Mouse (Mus musculus) fibroblast of lung, adult 2 months (primary cell): ENCODE data around the gene Aak1.

ENCODE experiments used
- DNase-seq: peaks from one replicate; pipeline ENCODE4 v3.0.0-alpha.2; 2011; ENCODE audit warnings: low read depth

The Aak1 gene

DNA sequence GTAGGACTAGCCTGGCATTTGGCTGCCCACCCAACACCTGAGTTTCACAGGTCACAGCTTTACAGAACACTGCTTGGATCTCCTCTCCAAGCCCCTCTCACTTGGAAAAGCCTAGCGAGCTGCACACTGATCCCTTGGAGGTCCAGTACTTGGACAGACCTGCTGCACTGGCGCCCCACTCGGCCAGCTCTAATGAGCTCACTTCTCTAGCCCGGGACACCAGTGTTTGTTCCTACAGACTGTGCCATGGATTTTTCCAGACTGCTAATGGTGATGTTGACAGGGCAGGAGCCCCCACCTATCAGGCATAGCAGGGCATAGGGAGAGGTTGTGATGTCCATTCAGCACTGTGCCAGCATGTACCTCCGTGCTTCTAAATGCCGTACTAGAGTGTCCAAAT, 48.2 kb downstream of the Aak1 start:
- DNase-seq = no peak

GRCm38 (mm10) chr6:86899053-86899452, 49.7 kb downstream of the Aak1 start:
- DNase-seq = no peak

DNA sequence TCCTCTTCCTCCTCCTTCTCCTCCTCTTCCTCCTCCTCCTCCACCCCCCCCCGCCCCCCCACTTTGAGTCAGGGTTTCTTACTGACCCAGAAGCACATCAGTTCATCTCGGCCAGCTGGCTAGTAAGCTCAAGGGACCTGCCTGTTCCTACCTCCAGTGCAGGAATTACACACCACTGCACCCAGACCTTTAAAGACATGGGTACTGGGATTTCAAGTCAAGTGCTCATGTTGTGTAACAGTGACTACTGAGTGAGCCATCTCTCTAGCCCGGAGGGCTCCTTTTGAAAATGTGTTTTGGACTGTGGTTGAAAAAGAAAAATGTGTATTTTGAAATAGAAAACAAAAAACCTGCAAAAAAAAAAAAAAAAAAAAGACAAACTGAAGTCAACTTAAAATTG, 50.6 kb downstream of the Aak1 start:
- DNase-seq = no peak

DNA sequence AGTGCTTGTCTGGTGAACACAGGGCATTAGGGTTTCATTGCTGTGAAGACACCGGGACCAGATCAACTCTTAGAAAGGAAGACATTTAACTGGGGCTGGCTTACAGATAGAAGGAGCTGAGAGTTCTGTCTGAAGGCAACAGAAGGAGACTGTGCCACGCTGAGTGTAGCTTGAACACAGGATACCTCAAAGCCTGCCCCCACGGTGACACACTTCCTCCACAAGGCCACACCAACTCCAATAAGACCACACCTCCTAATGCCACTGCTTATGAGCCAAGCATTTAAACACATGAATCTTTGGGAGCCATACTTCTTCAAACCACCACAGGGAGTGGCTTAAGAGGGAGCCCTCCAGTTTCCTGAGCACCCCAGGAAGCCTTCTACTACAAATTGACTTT, 51.2 kb downstream of the Aak1 start:
- no peak for DNase-seq

DNA sequence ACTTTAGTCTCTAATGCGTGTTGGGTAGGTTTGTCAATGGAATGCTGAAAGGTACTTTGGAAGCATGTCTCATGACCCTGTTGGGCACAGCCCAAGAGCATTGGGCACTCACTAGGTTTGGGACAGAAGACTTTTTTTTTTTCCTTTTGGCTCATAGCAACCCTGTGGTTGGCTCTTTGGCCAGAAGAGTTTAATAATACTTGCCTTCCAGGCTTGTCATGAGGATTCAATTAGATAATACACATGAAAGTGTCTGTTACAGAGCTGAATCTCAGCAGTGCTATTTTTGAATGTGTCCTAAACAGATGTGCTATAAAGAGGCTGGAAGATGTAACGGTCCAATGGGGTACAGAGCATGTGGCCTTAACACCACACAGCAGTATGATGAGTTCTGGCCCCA, 56.2 kb downstream of the Aak1 start:
- peak; percentile 34 for DNase-seq

DNA sequence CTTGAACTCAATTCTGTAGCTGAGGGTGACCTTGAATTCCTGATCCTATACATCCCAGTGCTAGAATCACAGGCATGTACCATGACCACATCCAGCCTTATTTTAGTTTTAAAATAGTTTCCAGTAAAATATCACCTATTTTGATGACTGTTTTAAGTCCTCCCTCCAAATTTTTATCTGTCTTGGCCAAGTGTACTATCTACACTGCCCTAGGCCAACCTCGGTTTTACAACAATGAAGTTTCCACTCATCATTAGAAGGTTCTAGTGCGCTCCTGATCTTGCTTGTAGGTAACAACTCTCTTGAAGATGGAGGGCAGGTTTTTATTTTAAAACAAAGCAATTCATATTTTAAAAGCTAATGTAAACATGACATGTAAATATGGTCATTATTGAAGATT, 57.9 kb downstream of the Aak1 start:
- DNase-seq = no peak

DNA sequence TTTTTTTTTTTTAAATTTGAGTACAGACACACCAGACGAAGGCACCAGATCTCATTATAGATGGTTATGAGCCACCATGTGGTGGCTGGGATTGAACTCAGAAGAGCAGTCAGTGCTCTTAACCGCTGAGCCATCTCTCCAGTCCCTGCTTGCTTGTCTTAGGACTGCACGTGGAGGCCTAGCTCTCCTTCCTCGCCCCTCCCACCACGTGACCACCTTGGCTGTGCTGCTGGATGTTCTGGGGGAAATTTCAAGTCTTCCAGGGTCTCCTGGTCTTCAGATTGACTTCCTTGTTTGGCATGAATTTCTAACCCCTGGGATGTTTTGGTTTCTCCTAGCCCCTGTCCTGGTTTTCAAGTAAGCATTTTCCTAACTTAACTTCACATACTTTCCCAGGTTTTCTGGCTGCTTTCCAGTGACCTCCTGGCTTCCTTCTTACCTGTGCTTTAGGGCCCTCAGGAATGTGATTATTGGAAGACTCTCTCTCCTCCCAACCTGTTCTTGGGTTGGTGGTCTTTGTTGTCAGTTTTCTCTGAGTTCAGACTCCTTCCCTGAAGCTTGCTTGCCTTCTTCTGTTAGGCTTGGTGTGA, 59.3 kb downstream of the Aak1 start:
- DNase-seq = no peak

DNA sequence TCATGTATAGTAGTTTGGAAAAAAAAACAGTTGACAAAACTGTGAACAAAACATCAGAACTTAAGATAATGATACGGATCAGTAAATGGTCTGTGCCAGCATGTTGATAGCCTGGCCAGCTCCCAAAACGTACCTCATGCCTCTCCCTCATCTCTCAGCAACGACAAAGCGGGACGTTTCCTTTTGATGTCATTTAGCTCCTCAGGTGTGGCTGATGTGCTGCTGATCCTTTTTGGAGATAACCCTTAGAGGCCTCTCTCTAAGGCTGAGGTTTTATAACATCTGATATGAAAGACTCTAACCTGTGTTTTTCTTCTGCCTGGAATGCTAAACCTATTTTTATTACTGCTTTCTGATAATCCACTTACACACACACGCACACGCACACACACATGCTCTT, 60.6 kb downstream of the Aak1 start:
- no peak for DNase-seq

DNA sequence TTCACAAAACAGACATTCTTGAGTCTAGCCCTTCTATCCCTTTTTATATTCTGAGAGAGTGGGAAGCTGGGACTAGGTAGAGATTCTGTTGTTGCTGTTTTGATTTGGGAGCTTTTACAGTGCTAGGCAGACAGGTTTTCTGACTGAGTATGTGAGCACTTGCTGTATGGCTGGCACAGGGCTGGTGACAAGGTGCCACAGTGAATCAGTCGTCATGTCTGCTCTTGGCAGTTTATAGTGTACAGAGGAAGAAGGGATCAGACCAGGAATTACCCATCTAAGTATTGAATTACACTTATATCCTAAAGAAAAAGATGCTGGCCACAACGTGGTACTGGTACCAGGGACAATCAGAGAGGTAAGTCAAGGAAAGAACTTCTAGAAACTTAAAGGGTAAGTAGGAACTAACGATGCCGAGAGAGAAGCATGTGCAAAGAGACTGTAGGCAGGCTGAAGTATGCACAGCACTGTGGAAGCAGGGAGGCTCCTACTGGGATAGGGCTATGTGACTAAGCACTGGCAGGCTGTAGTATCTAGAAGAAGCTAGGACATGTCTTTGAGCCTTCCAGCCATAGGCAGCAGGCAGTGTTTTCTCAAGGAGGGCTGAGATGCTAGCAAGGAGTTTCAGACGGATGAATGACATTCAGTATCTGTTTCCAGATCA, 67.0 kb downstream of the Aak1 start:
- DNase-seq = no peak

- peak; percentile 41 for DNase-seq
These were observed 67.9 kb downstream of the Aak1 start for GRCm38 (mm10) chr6:86917231-86917630.

- peak; percentile 40 for DNase-seq
These were observed 68.9 kb downstream of the Aak1 start for GRCm38 (mm10) chr6:86918058-86918835.

DNA sequence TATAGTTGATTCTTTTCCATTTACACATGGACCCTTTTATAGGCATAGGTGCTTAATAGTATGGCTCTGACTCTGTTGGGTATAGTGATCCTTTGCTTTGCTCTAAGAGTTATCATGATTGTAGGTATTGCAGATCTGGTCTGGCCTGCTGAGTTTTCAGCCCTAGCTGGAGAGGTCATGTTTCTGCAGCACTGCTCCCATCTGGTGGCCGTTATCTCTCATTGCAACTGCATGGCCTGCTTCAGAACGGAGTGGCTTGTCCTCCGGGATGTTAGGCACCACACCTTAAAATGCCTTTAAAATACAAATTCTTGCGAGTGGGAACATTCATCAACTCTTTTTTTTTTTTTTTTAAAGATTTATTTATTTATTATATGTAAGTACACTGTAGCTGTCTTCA, 72.6 kb downstream of the Aak1 start:
- DNase-seq = peak; percentile 36

DNA sequence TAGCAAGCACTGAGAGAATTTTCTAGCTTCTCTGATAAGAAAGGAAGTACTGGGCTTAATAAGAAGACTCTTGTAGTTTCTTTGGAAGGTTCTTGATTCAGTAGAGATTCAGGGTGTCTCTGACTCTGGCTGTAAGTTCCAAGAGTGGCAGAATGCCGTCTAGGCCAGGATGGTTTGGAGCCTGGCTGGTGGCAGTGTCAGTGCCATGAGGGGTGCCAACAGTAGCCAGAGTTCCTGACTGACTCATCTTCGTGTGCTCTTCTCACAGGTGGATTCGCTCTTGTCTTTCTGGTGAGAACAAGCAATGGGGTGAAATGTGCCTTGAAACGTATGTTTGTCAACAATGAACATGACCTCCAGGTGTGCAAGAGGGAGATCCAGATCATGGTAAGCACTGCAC, 75.4 kb downstream of the Aak1 start:
- no peak for DNase-seq

DNA sequence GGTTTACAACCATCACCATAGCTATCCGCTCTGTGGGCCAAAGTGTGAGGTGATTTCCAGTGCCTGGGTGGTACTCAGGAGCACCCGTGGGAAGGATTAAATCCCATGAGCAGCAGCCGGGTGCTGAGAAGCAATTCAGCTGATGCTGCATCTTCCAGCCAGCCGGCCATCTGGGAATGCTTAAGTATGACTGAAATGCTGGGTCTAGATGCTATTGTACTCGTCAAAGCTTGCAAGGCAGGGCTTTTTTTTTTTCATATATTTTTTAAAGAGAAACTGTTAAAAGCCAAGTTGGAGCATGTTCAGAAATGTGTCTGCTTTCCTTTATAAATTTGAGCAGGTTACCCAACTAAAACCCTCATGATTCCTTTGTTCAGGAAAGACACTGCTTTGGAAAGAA, 85.2 kb downstream of the Aak1 start:
- peak; percentile 69 for DNase-seq

- no peak for DNase-seq
These were observed 90.5 kb downstream of the Aak1 start for GRCm38 (mm10) chr6:86939797-86940196.

DNA sequence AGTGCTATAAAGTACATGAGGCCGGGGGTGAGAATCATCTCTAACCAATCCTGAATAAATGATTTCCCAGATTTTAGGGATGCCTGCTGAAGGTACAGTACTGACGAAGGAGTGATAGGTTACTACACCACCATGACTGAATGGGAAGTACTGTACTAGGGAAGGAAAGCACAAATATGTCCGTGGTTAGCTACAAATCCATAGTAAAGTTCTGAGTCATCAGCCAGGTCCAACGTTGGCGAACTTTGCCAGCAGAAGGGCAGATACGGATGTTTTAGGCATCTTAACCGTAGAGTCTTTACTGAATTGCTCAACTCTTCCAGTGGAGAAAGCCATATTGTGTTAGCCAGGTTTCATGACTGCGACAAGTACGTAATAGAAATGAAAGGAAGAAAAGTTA, 91.6 kb downstream of the Aak1 start:
- DNase-seq = no peak

DNA sequence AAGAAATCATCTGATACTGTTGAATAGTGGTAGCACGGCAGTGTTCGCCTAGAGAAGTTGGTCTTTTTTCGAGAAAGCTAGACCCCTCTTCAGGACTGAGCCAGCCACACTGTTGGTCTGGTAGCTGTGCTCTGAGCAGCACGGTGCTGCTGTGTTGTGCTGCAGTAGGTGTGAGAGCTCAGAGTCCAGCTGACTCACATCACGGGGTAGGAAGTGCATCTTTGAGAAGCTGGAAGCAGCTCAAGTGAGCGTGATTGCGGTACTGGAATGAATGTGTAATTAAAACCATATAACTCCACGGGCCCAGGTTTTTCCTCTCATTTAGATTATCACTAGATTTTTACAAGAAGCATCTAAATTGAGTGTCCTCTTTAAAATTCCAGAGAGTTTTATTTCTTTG, 97.8 kb downstream of the Aak1 start:
- no peak for DNase-seq

- no peak for DNase-seq
These were observed 99.4 kb downstream of the Aak1 start for GRCm38 (mm10) chr6:86948746-86949145.

DNA sequence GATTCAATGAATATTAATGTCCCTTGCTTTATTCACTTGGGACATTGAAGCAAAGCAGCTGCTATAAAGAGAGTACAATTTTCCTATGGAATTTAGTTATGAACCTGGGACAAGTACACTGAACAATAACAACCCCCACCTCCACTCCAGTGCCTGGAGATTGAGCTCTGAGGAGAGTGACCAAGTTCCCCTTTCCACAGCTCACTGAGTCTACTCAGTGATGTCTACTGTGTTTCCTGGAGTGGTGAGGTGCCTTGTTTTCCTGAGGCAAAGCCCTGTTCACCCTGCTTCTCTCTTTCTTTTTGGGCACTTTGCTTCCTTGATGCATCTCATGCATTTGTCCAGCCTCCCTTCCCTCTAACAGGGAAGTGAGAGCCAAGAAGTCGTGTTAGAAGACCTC, 100.8 kb downstream of the Aak1 start:
- no peak for DNase-seq

GRCm38 (mm10) chr6:86950733-86951255, 101.5 kb downstream of the Aak1 start:
- no peak for DNase-seq

DNA sequence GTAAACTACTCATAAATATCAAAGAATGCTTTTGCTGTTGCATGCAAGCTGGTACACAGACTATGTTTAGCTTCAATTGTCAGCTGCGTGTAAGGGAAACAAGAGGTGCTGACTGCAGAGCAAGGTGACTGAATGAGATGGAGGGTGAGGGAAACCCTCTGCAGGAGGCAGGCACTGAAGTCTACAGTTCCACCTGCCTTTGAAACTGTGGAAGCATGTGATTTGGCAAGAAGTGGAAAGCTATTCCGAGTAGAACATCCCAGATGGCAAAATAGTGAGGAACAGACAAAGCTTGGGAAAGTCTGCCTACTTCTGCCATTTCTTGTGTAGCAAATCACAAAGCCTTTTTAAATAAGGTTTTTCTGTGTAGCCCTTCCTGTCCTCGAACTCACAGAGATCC, 106.4 kb downstream of the Aak1 start:
- no peak for DNase-seq

GRCm38 (mm10) chr6:86956206-86956605, 106.9 kb downstream of the Aak1 start:
- no peak for DNase-seq

GRCm38 (mm10) chr6:86959006-86959405, 109.7 kb downstream of the Aak1 start:
- no peak for DNase-seq
